Mouse (Mus musculus): ENCODE results near the gene Gigyf2. TPM values are rescaled to one million over a fixed set of nuclear protein-coding genes. Genes with fewer than 3 reads are reported as not detected.

Gene Gigyf2
- total and polyA plus RNA-seq, 3 experiments = 27.1 to 70.6 TPM; not detected in 1

- H3K9ac ChIP-seq (ENCODE audit: control insufficient read depth, low read depth, low read length, poor library complexity, severe bottlenecking) = no peak overlapping the region
- TF ChIP-seq E2F4 (IDR thresholded peaks at IDR 0.05; ENCODE audit: borderline replicate concordance, low read depth, low read length) (no peak), JUND (IDR thresholded peaks at IDR 0.05; ENCODE audit: low read depth, low read length) (0 out of 2 replicates have a peak, but pooled peaks have one; percentile 40), ETS1 (IDR thresholded peaks at IDR 0.05; ENCODE audit: low read depth, low read length) (0 out of 2 replicates have a peak, but pooled peaks have one; percentile 19), ELF1 (IDR thresholded peaks at IDR 0.05; ENCODE audit: low read depth, low read length) (no peak), USF1 (IDR thresholded peaks at IDR 0.05; ENCODE audit: low read depth, low read length) (no peak), EP300 (IDR thresholded peaks at IDR 0.05; ENCODE audit: low read depth in 1 of 2, low read length in 2 of 2) (0 out of 4 replicates have a peak, but pooled peaks of 1 of the 2 experiments have one; percentile 15), ZKSCAN1 (IDR thresholded peaks at IDR 0.05; ENCODE audit: low read depth, low read length) (no peak)
- H3K36me3 ChIP-seq (ENCODE audit: control insufficient read depth in 1 of 2, insufficient read depth in 2 of 2, low read length in 2 of 2) = peaks cover 0 to 9% of the 10 kb centered on the region in 2 experiments; a peak in 2 of 4 replicates
- peaks cover 0 to 7% of the 10 kb centered on the region in 2 experiments; a peak in 3 of 4 replicates for H3K4me1 ChIP-seq (ENCODE audit: control insufficient read depth in 1 of 2, insufficient read depth in 2 of 2, low read length in 2 of 2)
- H3K27ac ChIP-seq (ENCODE audit: control insufficient read depth, low read depth, low read length) = no peak overlapping the region
- no peaks in the 10 kb centered on the region for H3K9me3 ChIP-seq (replicated peaks; ENCODE audit: insufficient read depth, low read length)
- peak; percentile 67 for DNase-seq (ENCODE audit: low read depth, low spot score)
- H3K27me3 ChIP-seq (ENCODE audit: control insufficient read depth in 1 of 2, insufficient read depth in 2 of 2, low read length in 2 of 2) = peaks cover 0 to under 1% of the 10 kb centered on the region in 2 experiments; a peak in 1 of 4 replicates
- no peaks in the 10 kb centered on the region for H3K79me2 ChIP-seq (ENCODE audit: control insufficient read depth, insufficient read depth, low read length, poor library complexity)
- H3K4me3 ChIP-seq (ENCODE audit: control insufficient read depth in 1 of 2, insufficient read depth in 1 of 2, low read depth in 2 of 2, low read length in 2 of 2) = no peak overlapping the region
Observed at GRCm38 (mm10) chr1:87315894-87316293, 10.9 kb upstream of the Gigyf2 start.

- Histone ChIP-seq H3K9me3 (replicated peaks; ENCODE audit: insufficient read depth, low read length) (no peaks in the 10 kb centered on the region), H3K4me1 (ENCODE audit: control insufficient read depth in 1 of 2, insufficient read depth in 2 of 2, low read length in 2 of 2) (peaks cover 0 to 7% of the 10 kb centered on the region in 2 experiments; a peak in 3 of 4 replicates), H3K9ac (ENCODE audit: control insufficient read depth, low read depth, low read length, poor library complexity, severe bottlenecking) (peak overlapping the region; percentile 26), H3K36me3 (ENCODE audit: control insufficient read depth in 1 of 2, insufficient read depth in 2 of 2, low read length in 2 of 2) (peaks cover 0 to 9% of the 10 kb centered on the region in 2 experiments; a peak in 2 of 4 replicates), H3K27me3 (ENCODE audit: control insufficient read depth in 1 of 2, insufficient read depth in 2 of 2, low read length in 2 of 2) (no peaks in the 10 kb centered on the region; a peak in 1 of 4 replicates), H3K79me2 (ENCODE audit: control insufficient read depth, insufficient read depth, low read length, poor library complexity) (no peaks in the 10 kb centered on the region), H3K4me3 (ENCODE audit: control insufficient read depth in 1 of 2, insufficient read depth in 1 of 2, low read depth in 2 of 2, low read length in 2 of 2) (peak overlapping the region in 1 of 2 experiments; percentile 28; a peak in 3 of 4 replicates), H3K27ac (ENCODE audit: control insufficient read depth, low read depth, low read length) (no peak overlapping the region)
- no peak for TF ChIP-seq CTCF (IDR thresholded peaks at IDR 0.05 in 2 of 3, conservative IDR thresholded peaks at IDR 0.05 in 1 of 3; ENCODE audit: control insufficient read depth in 1 of 3, insufficient read depth in 1 of 3, low read depth in 2 of 3, low read length in 3 of 3, poor library complexity in 1 of 3, severe bottlenecking in 1 of 3)
- no peak for TF ChIP-seq GABPA (IDR thresholded peaks at IDR 0.05; ENCODE audit: low read depth, low read length)
- TF ChIP-seq ZNF384 (IDR thresholded peaks at IDR 0.05; ENCODE audit: low read depth, low read length) = no peak
- TF ChIP-seq POLR2AphosphoS2 (IDR thresholded peaks at IDR 0.05; ENCODE audit: low read length) = no peak
- 0 out of 2 replicates have a peak, but pooled peaks have one; percentile 41 for TF ChIP-seq ETS1 (IDR thresholded peaks at IDR 0.05; ENCODE audit: low read depth, low read length)
- no peak for TF ChIP-seq GATA1 (IDR thresholded peaks at IDR 0.05; ENCODE audit: low read depth, low read length)
- peak; percentile 81 for TF ChIP-seq USF1 (IDR thresholded peaks at IDR 0.05; ENCODE audit: low read depth, low read length)
- no peak for TF ChIP-seq ELF1 (IDR thresholded peaks at IDR 0.05; ENCODE audit: low read depth, low read length)
- no peak for TF ChIP-seq CHD2 (IDR thresholded peaks at IDR 0.05; ENCODE audit: low read length)
- TF ChIP-seq RCOR1 (IDR thresholded peaks at IDR 0.05; ENCODE audit: low read depth, low read length) = 0 out of 2 replicates have a peak, but pooled peaks have one; percentile 14
- TF ChIP-seq EP300 (IDR thresholded peaks at IDR 0.05; ENCODE audit: low read depth in 1 of 2, low read length in 2 of 2) = no peak
- no peak for TF ChIP-seq MAFK (IDR thresholded peaks at IDR 0.05; ENCODE audit: borderline replicate concordance, low read depth, low read length)
- TF ChIP-seq MAX (IDR thresholded peaks at IDR 0.05; ENCODE audit: low read length) = peak; percentile 35
- no peak for TF ChIP-seq POLR2AphosphoS5 (IDR thresholded peaks at IDR 0.05; ENCODE audit: borderline replicate concordance, low read depth, low read length)
- TF ChIP-seq TCF12 (IDR thresholded peaks at IDR 0.05; ENCODE audit: low read depth, low read length) = no peak
- no peak for TF ChIP-seq UBTF (IDR thresholded peaks at IDR 0.05; ENCODE audit: borderline replicate concordance, insufficient read depth, low read depth, low read length)
- TF ChIP-seq MEF2A (IDR thresholded peaks at IDR 0.05; ENCODE audit: extremely low read depth, insufficient replicate concordance, low read depth, low read length, poor library complexity, severe bottlenecking) = no peak
- peak; percentile 75 for DNase-seq (ENCODE audit: low read depth, low spot score)
Observed at GRCm38 (mm10) chr1:87316672-87317071, 10.1 kb upstream of the Gigyf2 start.

All from MEL (cell line).